Mouse (Mus musculus) cortical plate, adult 2 months (tissue): ENCODE measurements around the gene 1700014D04Rik.
"Not testable (repeated sequence)": the region's sequence is repeated elsewhere in the genome, so short reads cannot be mapped to it uniquely, and the experiment has no call there.

Experiments
- CTCF ChIP-seq: fragments of 200-500 bp; IDR thresholded peaks from 2 replicates; pipeline ENCODE4 v1.5.1; 2011; ENCODE audit warnings: mild to moderate bottlenecking, control low read depth, low read length; ENCODE audit not compliant: insufficient read depth; ENCODE audit errors: extremely low read depth
- POLR2A ChIP-seq: fragments of 200-500 bp; IDR thresholded peaks from 2 replicates; pipeline ENCODE4 v1.6.1; 2011; ENCODE audit warnings: mild to moderate bottlenecking, low read length, control low read depth; ENCODE audit not compliant: insufficient read depth; ENCODE audit errors: extremely low read depth

DNA sequence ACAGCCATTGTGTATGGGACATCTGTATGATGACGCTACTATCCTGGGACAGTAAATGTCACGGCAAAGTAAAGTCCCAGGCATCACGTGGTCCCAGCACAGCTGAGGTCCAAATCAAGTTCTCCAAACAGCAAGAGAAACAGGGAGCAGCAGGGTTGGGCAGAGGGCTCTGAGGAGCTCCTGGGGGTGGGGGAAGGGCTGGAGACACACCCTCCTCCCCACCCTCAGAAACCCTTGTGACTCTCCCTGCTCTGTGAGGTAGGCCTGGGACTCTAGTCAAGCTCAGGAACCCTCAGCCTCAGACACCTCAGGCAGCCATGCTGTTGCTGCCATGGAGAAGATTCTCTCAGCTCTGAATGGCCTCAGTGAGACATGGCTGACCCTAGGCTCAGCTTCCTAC, 34.6 kb downstream of the 1700014D04Rik start, which contains the start of gene Spata31d1b:
- TF ChIP-seq CTCF, POLR2A: not testable (repeated sequence)
